Mouse (Mus musculus) mammary gland, adult 2 months (tissue): ENCODE measurements around the gene D630023F18Rik. TPM values are rescaled to one million over a fixed set of nuclear protein-coding genes. Genes with fewer than 3 reads are reported as not detected.

Experiments used
- polyA plus RNA-seq: library from polyadenylated mRNA; depleted of rRNA; stranded (reverse); fragments of >200 nt; gene quantifications from 2 replicates; pipeline ENCODE4 v1.2.3, GENCODE M21; 2012; ENCODE audit warnings: low replicate concordance; rRNA removed

D630023F18Rik gene
- polyA plus RNA-seq = 0.20 TPM in 1 of 2 replicates, not detected in the other

GRCm38 (mm10) chr1:65122574-65123372 is at the start of gene D630023F18Rik:
D630023F18Rik (minus strand) TSS chr1:65123214.

DNA sequence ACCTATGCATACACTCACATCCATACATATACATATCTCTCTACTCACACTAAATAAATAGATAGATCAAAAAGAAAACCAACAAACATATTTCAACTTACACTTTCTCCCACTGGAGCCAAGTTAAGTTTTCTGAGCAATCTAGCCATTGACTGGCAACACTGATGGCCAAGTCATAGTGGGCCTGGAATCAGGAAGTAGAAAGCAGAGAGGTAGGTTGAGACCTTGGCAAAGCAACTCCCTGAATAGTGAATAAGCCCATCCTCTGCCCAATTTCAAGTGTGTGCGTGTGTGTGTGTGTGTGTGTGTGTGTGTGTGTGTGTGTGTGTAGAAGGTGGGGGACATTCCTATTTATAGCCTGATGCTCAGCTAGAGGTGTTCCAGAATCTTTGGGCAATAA is 3.6 kb downstream of the D630023F18Rik start, which contains the start of gene Gm28845:
Gene Gm28845, minus strand, starts transcription at position 121 of the 400 bp plus-strand sequence.

GRCm38 (mm10) chr1:65103273-65103672 is 19.7 kb downstream of the D630023F18Rik start, which contains the start of gene Cryga:
Cryga (minus strand) TSS chr1:65103373.

DNA sequence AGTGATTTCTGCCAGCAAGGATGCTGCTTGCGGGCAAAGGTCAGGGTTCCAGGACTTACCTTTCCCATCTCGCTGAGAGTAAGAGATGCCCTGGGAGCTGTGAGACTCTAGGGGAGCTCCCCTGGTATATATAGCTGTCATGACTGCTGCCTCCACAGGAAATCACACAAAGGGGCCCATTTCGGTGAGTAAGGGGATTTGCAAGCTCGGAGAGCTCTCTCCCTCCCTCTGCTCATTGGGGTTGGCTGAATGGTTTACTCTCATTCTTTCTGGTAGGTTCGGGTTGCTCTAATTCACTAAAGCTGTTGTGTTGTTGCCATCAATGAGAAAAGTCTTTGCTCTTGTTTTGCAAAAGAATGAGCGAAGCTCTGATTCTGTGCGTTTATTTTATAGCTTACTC is 40.8 kb downstream of the D630023F18Rik start, which contains the start of gene Crygb:
Gene Crygb, minus strand, starts transcription at position 101 of the 400 bp plus-strand sequence.

DNA sequence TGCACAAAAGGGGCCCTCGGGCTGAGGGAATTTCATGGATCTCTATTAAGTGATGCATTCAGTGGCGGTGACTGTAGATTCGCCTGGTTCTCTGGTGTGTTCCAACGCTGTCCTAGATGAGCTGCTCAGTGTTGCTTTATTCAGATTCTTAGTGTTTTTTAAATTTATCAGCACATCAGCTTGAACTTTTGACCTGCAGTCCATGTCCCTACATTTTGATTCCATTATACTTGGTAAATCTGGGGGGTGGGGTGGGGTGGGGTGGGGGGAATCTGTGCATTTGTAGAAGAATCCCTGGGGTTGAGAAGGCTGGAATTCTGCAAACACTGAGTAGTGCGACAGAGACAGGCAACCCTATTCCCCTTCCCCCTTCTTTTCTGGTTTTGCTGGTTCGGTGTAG is 49.4 kb downstream of the D630023F18Rik start, which contains the start of gene Crygc:
Gene Crygc, minus strand, starts transcription at position 101 of the 400 bp plus-strand sequence.

GRCm38 (mm10) chr1:65063352-65063751 is 59.7 kb downstream of the D630023F18Rik start, which contains the start of gene Crygd:
Crygd (minus strand) TSS chr1:65063452.

Other genes starting within 250 kb of the D630023F18Rik start
- gene Plekhm3, start 166.4 kb downstream of the D630023F18Rik start, polyA plus RNA-seq = 6.5 and 9.0 TPM in 2 replicates
- gene Akr1cl, start 90.5 kb downstream of the D630023F18Rik start, polyA plus RNA-seq = 0.55 and 1.3 TPM in 2 replicates
- gene Cryge, start 72.1 kb downstream of the D630023F18Rik start, polyA plus RNA-seq = not detected in 2 replicates
- not detected in 2 replicates for gene Crygd, start 59.8 kb downstream of the D630023F18Rik start, polyA plus RNA-seq
- gene Crygc, start 49.5 kb downstream of the D630023F18Rik start, polyA plus RNA-seq = not detected in 2 replicates
- gene Crygb, start 40.9 kb downstream of the D630023F18Rik start, polyA plus RNA-seq = not detected in 2 replicates
- not detected in 2 replicates for gene Cryga, start 19.8 kb downstream of the D630023F18Rik start, polyA plus RNA-seq
- gene Gm28845, start 3.7 kb downstream of the D630023F18Rik start, polyA plus RNA-seq = not detected in 2 replicates
- gene Idh1, start 63.3 kb upstream of the D630023F18Rik start, polyA plus RNA-seq = 49.3 and 108 TPM in 2 replicates
- gene Pikfyve, start 63.5 kb upstream of the D630023F18Rik start, polyA plus RNA-seq = 10.1 and 13.3 TPM in 2 replicates
- not detected in 2 replicates for gene Pth2r, start 158.8 kb upstream of the D630023F18Rik start, polyA plus RNA-seq